Mouse (Mus musculus): ENCODE data around the gene Filip1l. TPM values are rescaled to one million over a fixed set of nuclear protein-coding genes. Genes with fewer than 3 reads are reported as not detected.

Filip1l gene
- polyA plus RNA-seq, 1 experiment from 2014 or later, result 34.0 TPM

DNA sequence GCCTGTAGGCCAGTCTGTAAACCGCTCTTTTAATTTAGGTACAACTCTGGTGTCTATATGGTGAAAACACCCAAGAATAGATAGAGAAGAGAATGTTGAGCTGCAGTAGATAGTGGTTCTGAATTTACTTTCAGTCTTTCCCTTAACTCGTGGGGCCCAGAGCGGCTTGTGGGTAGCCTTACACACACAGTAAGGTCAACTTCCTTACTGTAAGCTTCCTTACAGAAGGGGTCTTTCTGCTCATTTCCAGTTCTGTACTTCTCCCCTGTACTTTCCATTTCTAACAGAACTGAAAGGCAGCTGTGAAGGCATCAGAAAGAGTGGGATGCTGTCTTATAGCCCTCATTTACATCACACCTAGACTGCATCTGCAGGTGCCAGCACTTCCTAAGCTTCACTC lies 78.4 kb downstream of the Filip1l start:
- H3K4me3 ChIP-seq (replicated peaks), result no peak overlapping the region
- no peaks in the 10 kb centered on the region for H3K27me3 ChIP-seq (replicated peaks)
- H3K9me3 ChIP-seq, result no peaks in the 10 kb centered on the region
- H3K36me3 ChIP-seq, result no peaks in the 10 kb centered on the region
- peaks cover 9% of the 10 kb centered on the region; the same call in 1 of the 2 replicates for H3K4me1 ChIP-seq (replicated peaks)
- no peak overlapping the region for H3K9ac ChIP-seq
- no peak overlapping the region for H3K27ac ChIP-seq
- WGBS, result 92% methylated on average over 3 of the region's 3 CpGs
- ATAC-seq, result no peak
- no peak overlapping the region for H3K4me2 ChIP-seq (replicated peaks)

DNA sequence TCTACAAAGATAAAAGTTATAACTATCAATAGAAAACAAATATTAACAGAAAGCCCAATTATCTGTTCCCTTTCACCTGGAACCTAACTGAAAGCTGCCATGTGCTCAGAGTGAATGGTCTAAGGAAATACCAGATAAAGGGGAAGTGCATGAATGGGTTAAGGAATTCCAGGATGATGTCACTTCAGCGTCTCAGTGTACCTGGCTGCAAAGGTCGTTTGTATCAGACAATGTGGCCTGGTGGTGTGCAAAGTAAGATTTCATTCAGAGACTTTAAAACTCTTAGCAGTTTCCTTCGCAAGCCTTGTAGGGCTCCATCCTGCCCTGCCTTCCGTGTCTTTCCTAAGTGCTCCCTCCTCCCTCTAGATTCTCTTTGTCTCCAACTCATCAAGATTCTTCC lies 80.3 kb downstream of the Filip1l start:
- H3K9ac ChIP-seq, result no peak overlapping the region
- ATAC-seq, result peak; percentile 48; the same call in 1 of the 2 replicates
- H3K27me3 ChIP-seq (replicated peaks), result no peaks in the 10 kb centered on the region
- H3K4me1 ChIP-seq (replicated peaks), result peaks cover 5% of the 10 kb centered on the region; the same call in 1 of the 2 replicates
- H3K4me2 ChIP-seq (replicated peaks), result no peak overlapping the region
- H3K4me3 ChIP-seq (replicated peaks), result no peak overlapping the region
- H3K9me3 ChIP-seq, result no peaks in the 10 kb centered on the region
- H3K36me3 ChIP-seq, result no peaks in the 10 kb centered on the region
- WGBS, result 52% methylated on average over 4 of the region's 4 CpGs
- no peak overlapping the region for H3K27ac ChIP-seq

DNA sequence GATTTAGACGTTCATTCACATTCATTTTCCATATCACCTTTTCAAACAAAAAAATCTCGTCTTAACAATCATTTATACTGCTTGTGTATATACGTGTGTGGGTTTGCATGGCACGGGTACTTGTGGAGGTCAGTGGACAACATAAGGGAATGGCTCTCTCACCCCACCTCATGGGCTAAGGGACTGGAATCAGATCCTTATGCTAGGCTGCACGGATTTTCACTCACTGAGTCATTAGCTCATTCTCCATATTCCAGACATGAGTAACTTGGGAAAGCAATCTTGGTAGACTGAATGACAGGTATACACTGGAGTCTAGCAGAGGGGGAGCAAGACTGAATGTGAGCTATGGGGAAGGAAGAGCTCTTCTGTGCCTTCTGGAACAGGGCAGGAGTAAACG lies 80.8 kb downstream of the Filip1l start:
- H3K4me2 ChIP-seq (replicated peaks), result no peak overlapping the region
- ATAC-seq, result no peak
- H3K36me3 ChIP-seq, result no peaks in the 10 kb centered on the region
- no peaks in the 10 kb centered on the region for H3K9me3 ChIP-seq
- no peak overlapping the region for H3K4me3 ChIP-seq (replicated peaks)
- H3K27ac ChIP-seq, result no peak overlapping the region
- no peaks in the 10 kb centered on the region for H3K27me3 ChIP-seq (replicated peaks)
- peaks cover 5% of the 10 kb centered on the region; the same call in 1 of the 2 replicates for H3K4me1 ChIP-seq (replicated peaks)
- H3K9ac ChIP-seq, result no peak overlapping the region
- 83% methylated on average over 6 of the region's 6 CpGs for WGBS

DNA sequence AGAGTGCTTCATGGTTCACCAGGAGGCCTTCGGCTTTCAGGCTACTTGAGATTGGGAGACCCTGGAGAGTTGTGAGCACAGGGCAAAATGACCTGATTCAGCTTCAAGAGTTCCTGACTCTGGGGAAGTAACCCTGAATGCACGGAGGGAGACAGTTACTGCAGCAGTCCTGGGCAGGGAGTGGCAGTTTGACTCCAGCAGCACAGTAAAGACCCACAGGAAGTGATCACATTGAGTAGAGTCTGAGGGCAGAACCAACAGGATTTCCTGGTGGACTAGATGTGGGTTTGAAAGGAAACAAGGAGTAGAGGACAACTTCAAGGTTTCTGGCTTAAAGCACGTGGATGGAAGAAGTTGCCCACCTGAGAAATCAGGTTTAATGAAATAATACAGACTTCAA lies 81.7 kb downstream of the Filip1l start:
- Histone ChIP-seq H3K4me2 (replicated peaks) (no peak overlapping the region), H3K4me3 (replicated peaks) (no peak overlapping the region), H3K27ac (no peak overlapping the region), H3K4me1 (replicated peaks) (peaks cover 9% of the 10 kb centered on the region; the same call in 1 of the 2 replicates), H3K9me3 (no peaks in the 10 kb centered on the region), H3K9ac (no peak overlapping the region), H3K36me3 (no peaks in the 10 kb centered on the region), H3K27me3 (replicated peaks) (no peaks in the 10 kb centered on the region)
- WGBS, result 70% methylated on average over 3 of the region's 3 CpGs
- ATAC-seq, result no peak

DNA sequence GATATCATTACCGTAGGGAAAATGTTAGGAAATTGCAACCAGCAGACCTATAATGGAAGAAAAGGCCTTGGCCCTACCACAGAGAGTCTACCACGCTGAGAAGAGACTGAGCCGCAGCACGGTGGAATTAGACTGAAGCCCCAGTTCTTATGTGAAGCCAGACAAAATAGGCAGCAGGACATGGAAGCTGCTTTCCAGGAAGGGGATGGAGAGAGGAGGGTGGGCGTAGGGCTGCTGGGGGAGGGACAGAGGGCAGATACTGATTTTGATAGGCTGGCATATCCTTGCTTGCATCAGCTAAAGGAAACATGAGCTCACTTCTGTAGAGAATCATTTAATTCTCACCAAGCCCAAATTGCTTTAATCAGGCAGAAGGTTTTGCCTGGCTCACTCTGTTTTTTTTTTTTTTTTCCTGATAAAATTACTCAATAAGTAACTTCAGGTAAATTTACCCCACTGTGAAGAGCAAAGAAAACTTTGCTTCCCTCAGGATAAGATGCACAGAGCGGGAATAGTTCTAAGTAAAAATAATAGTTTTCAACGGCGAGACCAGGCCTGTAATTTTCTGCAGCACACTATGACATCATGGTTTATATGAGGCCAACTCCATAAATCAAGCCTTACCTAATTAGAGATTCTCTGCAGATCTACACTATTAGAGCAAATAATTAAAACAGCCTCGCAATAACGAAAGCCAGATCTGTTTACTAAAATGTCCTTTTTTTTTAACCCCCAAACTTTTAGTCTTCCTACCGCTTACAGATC lies 84.8 kb downstream of the Filip1l start:
- no peaks in the 10 kb centered on the region for H3K36me3 ChIP-seq
- peak overlapping the region; percentile 45 for H3K27ac ChIP-seq
- peaks cover 9% of the 10 kb centered on the region; the same call in 1 of the 2 replicates for H3K4me1 ChIP-seq (replicated peaks)
- ATAC-seq, result peak; percentile 58; the same call in 1 of the 2 replicates
- no peak overlapping the region for H3K4me3 ChIP-seq (replicated peaks)
- H3K9ac ChIP-seq, result no peak overlapping the region
- WGBS, result 50% methylated on average over 11 of the region's 11 CpGs
- no peaks in the 10 kb centered on the region for H3K9me3 ChIP-seq
- H3K4me2 ChIP-seq (replicated peaks), result no peak overlapping the region
- no peaks in the 10 kb centered on the region for H3K27me3 ChIP-seq (replicated peaks)

DNA sequence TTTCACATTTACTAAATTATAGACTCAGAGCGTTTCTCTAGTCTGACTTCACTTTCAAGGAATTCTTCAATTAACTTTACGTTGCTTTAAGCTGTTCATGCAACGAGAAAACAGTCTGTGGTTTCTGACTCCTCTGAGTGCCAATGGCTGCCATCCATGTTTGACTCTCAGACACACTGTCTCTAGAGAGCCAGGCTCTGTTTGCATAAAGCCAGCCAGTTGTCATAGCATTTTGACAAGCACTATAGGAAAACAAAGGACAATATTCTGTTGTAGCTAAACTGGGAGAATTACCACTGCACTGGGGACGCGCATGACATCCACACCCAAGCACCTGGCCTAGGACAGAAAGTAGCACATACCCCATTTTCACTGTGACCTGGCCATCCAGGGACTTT lies 85.4 kb downstream of the Filip1l start:
- H3K36me3 ChIP-seq, result no peaks in the 10 kb centered on the region
- ATAC-seq, result 0 out of 2 replicates have a peak, but pooled peaks have one; percentile 50
- no peaks in the 10 kb centered on the region for H3K9me3 ChIP-seq
- no peak overlapping the region for H3K9ac ChIP-seq
- no peak overlapping the region for H3K4me3 ChIP-seq (replicated peaks)
- peaks cover 7% of the 10 kb centered on the region; the same call in 1 of the 2 replicates for H3K4me1 ChIP-seq (replicated peaks)
- H3K27ac ChIP-seq, result peak overlapping the region; percentile 41; the same call in 1 of the 2 replicates
- 57% methylated on average over 5 of the region's 5 CpGs for WGBS
- H3K4me2 ChIP-seq (replicated peaks), result no peak overlapping the region
- H3K27me3 ChIP-seq (replicated peaks), result no peaks in the 10 kb centered on the region

DNA sequence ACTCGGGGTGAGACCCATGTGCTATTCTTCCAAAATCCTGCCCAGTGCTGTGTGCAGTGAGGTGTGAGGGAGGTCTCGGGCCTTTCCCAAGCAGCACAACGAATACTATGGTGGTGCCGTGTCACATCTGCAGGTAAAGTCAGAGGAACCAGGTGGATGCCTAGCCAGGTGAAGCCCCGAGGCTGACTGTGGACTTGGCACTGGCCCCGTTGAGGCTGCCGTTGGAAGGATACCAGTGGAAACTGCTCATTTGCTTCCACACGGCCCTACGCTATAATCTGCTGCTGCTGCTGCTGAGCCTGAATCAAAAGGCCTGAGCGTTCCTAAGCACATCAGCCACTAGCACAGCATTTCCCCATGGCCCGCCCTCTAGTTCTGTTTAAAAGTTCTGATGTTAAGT lies 86.3 kb downstream of the Filip1l start:
- Histone ChIP-seq H3K9me3 (no peaks in the 10 kb centered on the region), H3K27me3 (replicated peaks) (no peaks in the 10 kb centered on the region), H3K27ac (no peak overlapping the region), H3K4me3 (replicated peaks) (no peak overlapping the region), H3K36me3 (no peaks in the 10 kb centered on the region), H3K4me2 (replicated peaks) (no peak overlapping the region), H3K4me1 (replicated peaks) (0 out of 2 replicates have a peak, but pooled peaks cover 6% of the 10 kb centered on the region), H3K9ac (no peak overlapping the region)
- WGBS, result 82% methylated on average over 11 of the region's 11 CpGs
- no peak for ATAC-seq

DNA sequence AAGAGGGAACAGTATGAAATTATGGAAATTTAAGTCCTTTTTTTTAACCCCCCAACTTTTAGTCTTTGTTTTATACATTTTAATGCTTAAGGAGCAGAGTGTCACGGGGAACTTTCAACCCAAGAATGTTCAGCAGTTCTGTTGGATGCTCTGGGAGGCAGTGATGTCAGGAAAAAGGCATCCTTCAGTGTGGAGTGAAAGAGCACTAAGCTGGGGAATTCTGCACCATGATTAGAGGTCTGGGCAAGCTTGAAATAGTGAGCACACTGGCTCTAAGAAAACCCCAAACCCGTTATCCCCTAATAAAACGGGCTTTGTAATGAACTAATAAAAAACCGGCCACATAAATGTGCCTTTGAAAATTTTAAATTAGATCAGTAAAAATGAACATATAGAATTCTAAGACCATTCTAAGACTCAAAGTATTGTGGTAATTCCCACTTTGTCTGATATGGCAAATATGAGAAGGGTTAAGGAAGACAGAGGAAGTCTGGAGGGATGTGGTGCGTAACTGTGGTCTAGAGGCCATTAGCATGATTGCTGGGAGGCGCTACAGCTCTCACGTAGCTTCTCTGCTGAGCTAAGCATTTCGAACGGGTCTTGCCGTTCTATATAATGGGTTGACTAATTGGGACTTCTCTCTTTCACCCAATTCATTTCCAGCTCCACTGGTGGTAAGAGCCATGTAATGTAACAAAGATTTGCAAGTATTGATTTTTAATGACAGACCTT lies 88.0 kb downstream of the Filip1l start:
- ATAC-seq, result no peak
- Histone ChIP-seq H3K9ac (no peak overlapping the region), H3K4me1 (replicated peaks) (0 out of 2 replicates have a peak, but pooled peaks cover 6% of the 10 kb centered on the region), H3K27me3 (replicated peaks) (no peaks in the 10 kb centered on the region), H3K4me3 (replicated peaks) (no peak overlapping the region), H3K4me2 (replicated peaks) (no peak overlapping the region), H3K36me3 (no peaks in the 10 kb centered on the region), H3K27ac (no peak overlapping the region), H3K9me3 (no peaks in the 10 kb centered on the region)
- 80% methylated on average over 10 of the region's 10 CpGs for WGBS

DNA sequence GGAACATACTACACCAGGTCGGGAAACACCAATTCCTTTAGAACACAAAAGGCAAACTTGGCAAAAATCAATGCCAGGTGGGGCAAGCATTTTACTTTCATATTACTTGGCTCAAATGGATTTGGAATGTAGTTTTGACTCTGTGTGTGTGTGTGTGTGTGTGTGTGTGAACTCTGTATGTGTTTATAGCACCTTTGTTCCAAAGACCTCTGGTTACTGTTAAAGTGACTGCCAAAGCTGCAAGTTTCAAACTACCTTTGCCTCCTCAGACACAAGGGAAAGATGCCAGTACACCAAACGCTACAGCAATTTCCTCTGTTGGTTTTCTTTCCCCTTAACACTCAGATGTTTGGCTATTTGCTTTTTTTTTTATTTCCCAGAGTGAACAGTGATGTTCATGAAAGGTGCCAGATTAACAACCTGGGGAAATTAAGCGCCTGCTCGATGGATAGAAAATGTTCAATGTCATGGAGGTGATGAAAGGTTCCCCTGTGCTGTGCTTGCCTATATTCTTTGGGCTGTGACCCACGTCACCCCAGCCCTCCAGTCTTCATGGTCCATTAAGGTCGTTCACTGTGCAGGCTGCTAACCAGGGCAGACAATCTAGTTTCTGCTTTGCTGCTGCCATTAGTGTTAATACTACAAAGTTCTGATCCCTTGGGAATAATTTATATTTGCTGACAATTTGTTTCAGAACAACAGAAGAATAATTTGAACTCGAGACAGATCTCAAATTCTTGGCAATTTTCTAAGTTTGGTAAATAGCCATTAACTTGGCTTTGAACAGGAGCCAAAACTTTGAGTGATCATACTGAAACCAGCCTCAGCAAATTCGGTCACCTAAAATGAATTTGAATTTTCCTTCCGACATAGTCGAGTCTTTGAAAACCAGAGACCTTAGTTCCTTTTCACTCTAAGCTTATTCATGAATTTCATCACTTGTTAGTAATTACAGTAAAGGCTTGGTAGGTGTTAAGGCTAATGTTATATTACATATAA lies 92.5 kb downstream of the Filip1l start:
- no peaks in the 10 kb centered on the region for H3K9me3 ChIP-seq
- H3K4me2 ChIP-seq (replicated peaks), result no peak overlapping the region
- 69% methylated on average over 10 of the region's 10 CpGs for WGBS
- no peaks in the 10 kb centered on the region for H3K36me3 ChIP-seq
- no peaks in the 10 kb centered on the region for H3K27me3 ChIP-seq (replicated peaks)
- no peak overlapping the region for H3K9ac ChIP-seq
- no peak overlapping the region for H3K27ac ChIP-seq
- ATAC-seq, result no peak
- H3K4me1 ChIP-seq (replicated peaks), result no peaks in the 10 kb centered on the region
- H3K4me3 ChIP-seq (replicated peaks), result no peak overlapping the region

DNA sequence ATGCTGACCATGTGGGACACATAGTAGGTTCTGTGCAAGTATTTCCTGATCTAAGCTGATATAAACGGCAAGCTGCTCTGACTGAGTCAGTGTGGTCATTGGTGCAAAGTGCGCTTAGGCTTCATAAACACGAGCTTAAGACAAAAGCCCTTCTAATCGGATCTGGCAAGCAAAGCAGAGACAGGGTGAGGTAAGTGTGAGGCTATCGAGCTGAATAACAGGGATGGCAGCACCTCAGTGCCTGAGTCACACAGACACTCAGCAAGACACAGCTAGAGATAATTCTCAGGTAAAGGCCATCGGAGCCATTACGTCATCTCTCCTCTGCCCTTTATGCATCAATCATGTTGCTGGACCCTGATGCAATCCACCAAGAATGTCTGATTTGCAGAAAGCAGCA lies 100.1 kb downstream of the Filip1l start:
- Histone ChIP-seq H3K36me3 (no peaks in the 10 kb centered on the region), H3K9me3 (no peaks in the 10 kb centered on the region), H3K27ac (no peak overlapping the region), H3K9ac (no peak overlapping the region), H3K4me3 (replicated peaks) (no peak overlapping the region), H3K4me1 (replicated peaks) (no peaks in the 10 kb centered on the region), H3K27me3 (replicated peaks) (no peaks in the 10 kb centered on the region), H3K4me2 (replicated peaks) (no peak overlapping the region)
- 31% methylated on average over 7 of the region's 7 CpGs for whole genome bisulfite sequencing
- ATAC-seq, result peak; percentile 87

DNA sequence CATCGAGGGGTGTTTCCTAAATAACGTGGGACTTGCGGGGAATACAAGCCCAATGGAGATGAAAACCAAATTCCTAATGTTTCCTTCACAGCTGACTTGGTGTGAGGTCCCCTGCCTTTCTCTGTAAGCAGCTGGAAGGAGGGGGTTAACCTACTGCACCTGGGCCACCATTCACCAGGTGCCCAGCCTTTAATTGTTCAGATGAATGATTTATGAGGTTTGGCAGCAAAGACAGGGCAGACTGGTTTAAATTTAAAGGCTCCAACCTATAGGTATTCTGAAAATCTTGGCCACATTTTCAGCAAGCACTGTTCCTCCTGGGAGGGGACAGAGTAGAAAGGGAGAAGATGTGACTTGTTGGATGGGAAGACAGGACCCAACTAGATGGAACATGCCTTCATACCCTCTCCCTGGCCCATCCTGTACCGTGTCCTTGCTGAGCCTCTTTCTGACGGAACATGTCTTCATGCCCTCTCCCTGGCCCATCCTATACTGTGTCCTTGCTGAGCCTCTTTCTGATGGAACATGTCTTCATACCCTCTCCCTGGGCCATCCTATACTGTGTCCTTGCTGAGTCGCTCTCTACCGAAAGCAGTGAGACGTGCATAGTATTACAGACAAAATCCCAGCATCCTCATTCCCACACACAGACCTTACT lies 101.3 kb downstream of the Filip1l start:
- H3K36me3 ChIP-seq, result no peaks in the 10 kb centered on the region
- 0 out of 2 replicates have a peak, but pooled peaks have one; percentile 19 for ATAC-seq
- no peaks in the 10 kb centered on the region for H3K9me3 ChIP-seq
- H3K27me3 ChIP-seq (replicated peaks), result no peaks in the 10 kb centered on the region
- no peaks in the 10 kb centered on the region for H3K4me1 ChIP-seq (replicated peaks)
- H3K4me2 ChIP-seq (replicated peaks), result no peak overlapping the region
- no peak overlapping the region for H3K9ac ChIP-seq
- 86% methylated on average over 8 of the region's 8 CpGs for WGBS
- H3K4me3 ChIP-seq (replicated peaks), result no peak overlapping the region
- H3K27ac ChIP-seq, result no peak overlapping the region
